Mouse (Mus musculus): ENCODE data around the gene Rpl34. TPM values are rescaled to one million over a fixed set of nuclear protein-coding genes. Genes with fewer than 3 reads are reported as not detected.

The Rpl34 gene
- polyA plus RNA-seq, 1 experiment from 2014 or later = 923 TPM

DNA sequence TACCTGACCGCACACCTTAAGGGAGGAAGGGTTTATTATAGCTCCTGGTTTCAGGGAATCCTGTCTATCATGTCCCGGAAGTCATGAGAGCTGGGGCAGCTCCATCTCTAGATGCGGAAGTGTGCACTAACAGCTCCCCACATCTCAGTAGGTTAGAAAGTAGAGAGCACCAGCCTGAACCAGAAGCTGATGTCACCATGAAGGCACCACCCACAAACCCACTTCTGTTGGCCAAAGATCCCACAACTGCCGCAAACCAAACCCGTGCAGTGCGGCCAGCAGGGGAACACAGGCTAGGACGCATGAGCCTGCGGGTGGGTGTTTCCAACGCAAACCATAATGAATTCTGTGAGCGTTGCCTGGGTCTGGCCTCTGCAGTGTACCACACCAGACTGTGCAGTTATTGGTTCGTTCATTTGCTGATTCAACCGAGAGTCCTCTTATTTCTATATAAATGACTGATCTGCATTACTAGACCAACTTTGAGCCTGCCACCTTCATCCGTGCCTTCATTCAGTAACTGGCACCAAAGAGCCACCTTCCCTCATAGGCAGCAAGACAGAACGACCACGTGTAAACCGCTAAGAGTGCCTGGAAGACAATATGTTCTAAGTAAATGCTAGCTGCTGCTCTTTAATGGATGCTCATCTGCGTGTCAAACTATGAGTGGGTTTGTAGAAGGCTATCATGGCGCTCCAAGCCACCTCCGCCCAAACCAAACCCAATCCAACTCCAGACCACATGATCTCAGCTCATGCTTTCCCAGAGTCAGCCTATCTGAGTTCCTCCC lies 52.3 kb downstream of the Rpl34 start:
- no peak for DNase-seq (ENCODE audit: extremely low spot score, low spot score)
- Histone ChIP-seq H3K36me3 (replicated peaks) (no peaks in the 10 kb centered on the region), H3K4me1 (no peaks in the 10 kb centered on the region), H3K27ac (no peak overlapping the region), H3K27me3 (ENCODE audit: poor library complexity, severe bottlenecking) (no peaks in the 10 kb centered on the region), H3K4me3 (no peak overlapping the region), H3K9me3 (no peaks in the 10 kb centered on the region)
- WGBS = 94% methylated on average over 19 of the region's 19 CpGs

Other genes starting within 250 kb of the Rpl34 start
- gene Etnppl, start 113.0 kb downstream of the Rpl34 start, polyA plus RNA-seq (2016; fragmentation: Nextera tagmentation; extraction: Ambion mirVana) = not detected in 2 replicates
- gene Ostc, start 21.0 kb downstream of the Rpl34 start, polyA plus RNA-seq (2016; fragmentation: Nextera tagmentation; extraction: Ambion mirVana) = 330 TPM in 2 replicates